In the genomic region with DNA sequence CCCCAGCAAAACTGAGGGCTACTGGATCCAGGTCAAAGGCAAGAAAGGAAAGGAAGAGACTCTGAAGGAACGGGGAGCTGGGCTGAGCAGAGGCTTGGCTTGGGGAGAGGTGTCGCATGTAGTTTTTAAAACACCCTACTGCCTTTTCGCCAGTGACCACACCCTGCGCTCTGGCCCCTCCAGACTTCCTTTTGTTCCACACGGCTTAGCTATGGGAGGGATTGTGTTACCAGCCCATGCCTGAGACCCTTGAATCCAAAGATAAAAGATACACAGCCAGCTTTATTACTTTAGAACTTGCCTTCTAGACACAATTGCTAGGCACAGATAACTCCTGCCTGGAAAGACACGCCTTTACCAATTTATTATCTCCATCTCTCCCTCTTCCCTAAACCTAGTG, we compare ENCODE assay signal across 31 mouse cellular contexts. TPM values are rescaled to one million over a fixed set of nuclear protein-coding genes. Genes with fewer than 3 reads are reported as not detected.
DNase-seq lines count a peak whose midpoint lies in the region; ATAC-seq and TF ChIP-seq lines count a peak whose summit lies in the region.
"Had no signal": no experiment of that assay in that cellular context is flagged by ENCODE, and none has a peak within 500 bp of the region (broad histone marks: within the 10 kb centered on the region; RNA-seq: fewer than 3 reads in every experiment).

No protein-coding gene starts in this region.

- H3K27ac ChIP-seq in liver, postnatal 0 days (ENCODE audit: low read depth) = no peak overlapping the region
- H3K27ac ChIP-seq in liver, embryonic 12.5 days = no peak overlapping the region
- no peak overlapping the region for H3K27ac ChIP-seq in liver, embryonic 15.5 days (replicated peaks)
- no peak overlapping the region for H3K27ac ChIP-seq in forebrain, embryonic 15.5 days (replicated peaks)
- H3K27ac ChIP-seq: forebrain, embryonic 12.5 days; heart, adult 2 months; hindbrain, embryonic 12.5 days; hindbrain, embryonic 15.5 days had no signal

- no peaks in the 10 kb centered on the region; the same call in 1 of the 2 replicates for H3K4me1 ChIP-seq in liver, postnatal 0 days (ENCODE audit: insufficient read depth)
- peaks cover 20% of the 10 kb centered on the region for H3K4me1 ChIP-seq in liver, embryonic 12.5 days
- H3K4me1 ChIP-seq in liver, embryonic 15.5 days (replicated peaks) = peaks cover 21% of the 10 kb centered on the region
- H3K4me1 ChIP-seq in forebrain, embryonic 15.5 days = no peaks in the 10 kb centered on the region
- H3K4me1 ChIP-seq: hindbrain, embryonic 12.5 days; hindbrain, embryonic 15.5 days had no signal

- no peaks in the 10 kb centered on the region for H3K9me3 ChIP-seq in liver, postnatal 0 days (ENCODE audit: low read length)
- H3K9me3 ChIP-seq in liver, embryonic 12.5 days (replicated peaks) = no peaks in the 10 kb centered on the region
- no peaks in the 10 kb centered on the region for H3K9me3 ChIP-seq in liver, embryonic 15.5 days (replicated peaks)
- H3K9me3 ChIP-seq in forebrain, embryonic 15.5 days = no peaks in the 10 kb centered on the region
- H3K9me3 ChIP-seq: forebrain, embryonic 12.5 days; hindbrain, embryonic 12.5 days; hindbrain, embryonic 15.5 days had no signal

- no peak overlapping the region for H3K4me3 ChIP-seq in liver, postnatal 0 days (ENCODE audit: low read depth, low read length)
- no peak overlapping the region for H3K4me3 ChIP-seq in liver, embryonic 12.5 days
- no peak overlapping the region for H3K4me3 ChIP-seq in liver, embryonic 15.5 days (replicated peaks)
- H3K4me3 ChIP-seq in forebrain, embryonic 15.5 days = no peak overlapping the region
- H3K4me3 ChIP-seq: forebrain, embryonic 12.5 days; heart, adult 2 months; hindbrain, embryonic 12.5 days; hindbrain, embryonic 15.5 days had no signal

- 36% methylated on average over 6 of the region's 6 CpGs for WGBS in liver, postnatal 0 days (ENCODE audit: insufficient replicate concordance)
- WGBS in liver, embryonic 12.5 days (ENCODE audit: insufficient replicate concordance) = 24% methylated on average over 6 of the region's 6 CpGs
- 20% methylated on average over 6 of the region's 6 CpGs for WGBS in liver, embryonic 15.5 days (ENCODE audit: insufficient replicate concordance)
- WGBS in forebrain, embryonic 15.5 days = 65% methylated on average over 6 of the region's 6 CpGs

- 0 out of 2 replicates have a peak, but pooled peaks cover 4% of the 10 kb centered on the region for H3K27me3 ChIP-seq in liver, postnatal 0 days (ENCODE audit: insufficient read depth, low read length)
- H3K27me3 ChIP-seq in liver, embryonic 12.5 days (replicated peaks) = no peaks in the 10 kb centered on the region
- no peaks in the 10 kb centered on the region for H3K27me3 ChIP-seq in liver, embryonic 15.5 days
- H3K27me3 ChIP-seq in forebrain, embryonic 15.5 days = no peaks in the 10 kb centered on the region
- H3K27me3 ChIP-seq: forebrain, embryonic 12.5 days; hindbrain, embryonic 12.5 days; hindbrain, embryonic 15.5 days had no signal

- H3K36me3 ChIP-seq in liver, postnatal 0 days (replicated peaks; ENCODE audit: insufficient read depth, low read length) = no peaks in the 10 kb centered on the region
- no peaks in the 10 kb centered on the region for H3K36me3 ChIP-seq in liver, embryonic 12.5 days
- no peaks in the 10 kb centered on the region for H3K36me3 ChIP-seq in liver, embryonic 15.5 days (replicated peaks)
- no peaks in the 10 kb centered on the region for H3K36me3 ChIP-seq in forebrain, embryonic 15.5 days
- H3K36me3 ChIP-seq: forebrain, embryonic 12.5 days; hindbrain, embryonic 12.5 days; hindbrain, embryonic 15.5 days had no signal

- peak; percentile 12 for DNase-seq in liver
- DNase-seq in liver, postnatal 0 days = no peak
- no peak for DNase-seq in layer of hippocampus, adult 11-12 months (ENCODE audit: low spot score)
- DNase-seq: adrenal gland, adult 8-10 months; adrenal gland, postnatal 25 days; cerebellum, adult 18-20 months; cerebellum, adult 9-10 months; cerebellum, postnatal 14 days; gastrocnemius, postnatal 10 days; gastrocnemius, postnatal 36 days; heart, adult 2 months had no signal

- no peak overlapping the region for H3K4me2 ChIP-seq in liver, postnatal 0 days (ENCODE audit: low read depth, low read length)
- no peak overlapping the region for H3K4me2 ChIP-seq in liver, embryonic 12.5 days
- peak overlapping the region; percentile 27 for H3K4me2 ChIP-seq in liver, embryonic 15.5 days
- H3K4me2 ChIP-seq in forebrain, embryonic 15.5 days (replicated peaks) = no peak overlapping the region
- H3K4me2 ChIP-seq: forebrain, embryonic 12.5 days; heart, embryonic 11.5 days; hindbrain, embryonic 12.5 days; hindbrain, embryonic 15.5 days had no signal

- TF ChIP-seq CTCF in liver, postnatal 0 days (IDR thresholded peaks at IDR 0.05; ENCODE audit: low read depth) = no peak

- TF ChIP-seq EP300 in liver, postnatal 0 days (IDR thresholded peaks at IDR 0.05; ENCODE audit: low read depth) = no peak

- no peak overlapping the region for H3K9ac ChIP-seq in liver, postnatal 0 days (replicated peaks)
- H3K9ac ChIP-seq in liver, embryonic 12.5 days = no peak overlapping the region
- no peak overlapping the region for H3K9ac ChIP-seq in liver, embryonic 15.5 days
- H3K9ac ChIP-seq in forebrain, embryonic 15.5 days (replicated peaks) = no peak overlapping the region
- H3K9ac ChIP-seq: forebrain, embryonic 12.5 days; hindbrain, embryonic 12.5 days; hindbrain, embryonic 15.5 days had no signal

- ATAC-seq in liver, postnatal 0 days = no peak
- ATAC-seq in liver, embryonic 12.5 days = peak; percentile 68
- ATAC-seq in liver, embryonic 15.5 days (ENCODE audit: insufficient read depth) = peak; percentile 49
- peak; percentile 45 for ATAC-seq in megakaryocyte-erythroid progenitor cell, adult 5-6 weeks (replicated peaks; ENCODE audit: low FRiP score, low TSS enrichment, poor library complexity, severe bottlenecking)
- ATAC-seq in erythroid progenitor cell, adult 5-6 weeks (replicated peaks; ENCODE audit: low FRiP score, poor library complexity, severe bottlenecking) = no peak
- no peak for ATAC-seq in forebrain, embryonic 15.5 days (replicated peaks)
- ATAC-seq: forebrain, embryonic 16.5 days had no signal

RNA-seq across cellular contexts. Expression of gene Gstm5, which starts 10.3 kb away (rescaled TPM):
- polyA plus RNA-seq in liver, postnatal 0 days (2015; fragmentation: Nextera tagmentation; extraction: Ambion mirVana) = 126 and 134 TPM in 2 replicates
- polyA plus RNA-seq in liver, embryonic 12.5 days (2016; fragmentation: Nextera tagmentation; extraction: Ambion mirVana) = 121 and 124 TPM in 2 replicates
- 158 and 174 TPM in 2 replicates for polyA plus RNA-seq in liver, embryonic 15.5 days (2015; fragmentation: Nextera tagmentation; extraction: Ambion mirVana)
- total RNA-seq in megakaryocyte-erythroid progenitor cell, adult 5-6 weeks (2014; fragmentation: Nextera tagmentation) = 233 and 255 TPM in 2 replicates
- 231 and 241 TPM in 2 replicates for total RNA-seq in megakaryocyte-erythroid progenitor cell, adult 5-6 weeks (2017)
- 49.4 and 80.1 TPM in 2 replicates for total RNA-seq in erythroid progenitor cell, adult 5-6 weeks (2015; ENCODE audit: low replicate concordance)
- 50.7 and 54.8 TPM in 2 replicates for total RNA-seq in erythroid progenitor cell, adult 5-6 weeks (2017; ENCODE audit: low replicate concordance)
- 175 and 184 TPM in 2 replicates for polyA plus RNA-seq in forebrain, embryonic 15.5 days (2015; fragmentation: Nextera tagmentation; extraction: Ambion mirVana)

RNA-seq across cellular contexts. Expression of gene Gstm7, which starts 25.7 kb away (rescaled TPM):
- 39.2 and 42.2 TPM in 2 replicates for polyA plus RNA-seq in liver, postnatal 0 days (2015; fragmentation: Nextera tagmentation; extraction: Ambion mirVana)
- polyA plus RNA-seq in liver, embryonic 12.5 days (2016; fragmentation: Nextera tagmentation; extraction: Ambion mirVana) = 8.1 and 8.9 TPM in 2 replicates
- polyA plus RNA-seq in liver, embryonic 15.5 days (2015; fragmentation: Nextera tagmentation; extraction: Ambion mirVana) = 28.8 and 38.6 TPM in 2 replicates
- 0.62 and 6.3 TPM in 2 replicates for total RNA-seq in megakaryocyte-erythroid progenitor cell, adult 5-6 weeks (2014; fragmentation: Nextera tagmentation)
- 1.9 TPM in 1 of 2 replicates, not detected in the other for total RNA-seq in megakaryocyte-erythroid progenitor cell, adult 5-6 weeks (2017)
- total RNA-seq in erythroid progenitor cell, adult 5-6 weeks (2015; ENCODE audit: low replicate concordance) = not detected in 2 replicates
- total RNA-seq in erythroid progenitor cell, adult 5-6 weeks (2017; ENCODE audit: low replicate concordance) = not detected in 2 replicates
- polyA plus RNA-seq in forebrain, embryonic 15.5 days (2015; fragmentation: Nextera tagmentation; extraction: Ambion mirVana) = 74.8 and 81.6 TPM in 2 replicates

RNA-seq across cellular contexts. Expression of gene Eps8l3, which starts 28.9 kb away (rescaled TPM):
- polyA plus RNA-seq in liver, postnatal 0 days (2015; fragmentation: Nextera tagmentation; extraction: Ambion mirVana) = not detected in 2 replicates
- polyA plus RNA-seq in liver, embryonic 12.5 days (2016; fragmentation: Nextera tagmentation; extraction: Ambion mirVana) = not detected in 2 replicates
- polyA plus RNA-seq in liver, embryonic 15.5 days (2015; fragmentation: Nextera tagmentation; extraction: Ambion mirVana) = 0.20 TPM in 1 of 2 replicates, not detected in the other
- total RNA-seq in megakaryocyte-erythroid progenitor cell, adult 5-6 weeks (2014; fragmentation: Nextera tagmentation) = not detected in 2 replicates
- total RNA-seq in megakaryocyte-erythroid progenitor cell, adult 5-6 weeks (2017) = not detected in 2 replicates
- not detected in 2 replicates for total RNA-seq in erythroid progenitor cell, adult 5-6 weeks (2015; ENCODE audit: low replicate concordance)
- total RNA-seq in erythroid progenitor cell, adult 5-6 weeks (2017; ENCODE audit: low replicate concordance) = not detected in 2 replicates
- polyA plus RNA-seq in forebrain, embryonic 15.5 days (2015; fragmentation: Nextera tagmentation; extraction: Ambion mirVana) = not detected in 2 replicates
- total RNA-seq: adrenal gland, adult 8-10 months; adrenal gland, postnatal 25 days; ES-E14; gastrocnemius, adult 18-20 months; gastrocnemius, postnatal 10 days; gastrocnemius, postnatal 36 days; granulocyte monocyte progenitor cell, adult 5-6 weeks; heart, adult 2 months; heart, postnatal 25 days; hematopoietic stem cell, adult 5-6 weeks had no signal
- polyA plus RNA-seq: brain, embryonic 14.5 days; embryonic facial prominence, embryonic 11.5 days; embryonic facial prominence, embryonic 14.5 days; forebrain, embryonic 12.5 days; forebrain, embryonic 16.5 days; heart, adult 2 months; heart, embryonic 11.5 days; heart, embryonic 14.5 days; heart, postnatal 0 days; hindbrain, embryonic 12.5 days; hindbrain, embryonic 15.5 days had no signal

RNA-seq across cellular contexts. Expression of gene Gstm6, which starts 37.6 kb away (rescaled TPM):
- polyA plus RNA-seq in liver, postnatal 0 days (2015; fragmentation: Nextera tagmentation; extraction: Ambion mirVana) = 17.2 and 18.0 TPM in 2 replicates
- 7.1 and 7.5 TPM in 2 replicates for polyA plus RNA-seq in liver, embryonic 12.5 days (2016; fragmentation: Nextera tagmentation; extraction: Ambion mirVana)
- 17.2 TPM in 2 replicates for polyA plus RNA-seq in liver, embryonic 15.5 days (2015; fragmentation: Nextera tagmentation; extraction: Ambion mirVana)
- total RNA-seq in megakaryocyte-erythroid progenitor cell, adult 5-6 weeks (2014; fragmentation: Nextera tagmentation) = not detected in 2 replicates
- not detected in 2 replicates for total RNA-seq in megakaryocyte-erythroid progenitor cell, adult 5-6 weeks (2017)
- not detected in 2 replicates for total RNA-seq in erythroid progenitor cell, adult 5-6 weeks (2015; ENCODE audit: low replicate concordance)
- not detected in 2 replicates for total RNA-seq in erythroid progenitor cell, adult 5-6 weeks (2017; ENCODE audit: low replicate concordance)
- polyA plus RNA-seq in forebrain, embryonic 15.5 days (2015; fragmentation: Nextera tagmentation; extraction: Ambion mirVana) = 10.9 and 12.6 TPM in 2 replicates
- total RNA-seq: granulocyte monocyte progenitor cell, adult 5-6 weeks; hematopoietic stem cell, adult 5-6 weeks had no signal

Comparison
In these comparisons a context has a peak if more than half of its experiments do, and no peak if none do; other contexts are left out.
1. ATAC-seq: peak in liver, embryonic 12.5 days (single experiment), liver, embryonic 15.5 days (single experiment) and megakaryocyte-erythroid progenitor cell, adult 5-6 weeks (single experiment); none in liver, postnatal 0 days (single experiment), erythroid progenitor cell, adult 5-6 weeks (single experiment) and forebrain, embryonic 15.5 days (single experiment).